Mouse (Mus musculus): Measurements from ENCODE around the gene Faf1. TPM values are rescaled to one million over a fixed set of nuclear protein-coding genes. Genes with fewer than 3 reads are reported as not detected.
A peak's percentile ranks its signal among the peaks of the same experiment; 100 is the strongest.

The Faf1 gene
- polyA plus RNA-seq, 1 experiment = 7.4 TPM

DNA sequence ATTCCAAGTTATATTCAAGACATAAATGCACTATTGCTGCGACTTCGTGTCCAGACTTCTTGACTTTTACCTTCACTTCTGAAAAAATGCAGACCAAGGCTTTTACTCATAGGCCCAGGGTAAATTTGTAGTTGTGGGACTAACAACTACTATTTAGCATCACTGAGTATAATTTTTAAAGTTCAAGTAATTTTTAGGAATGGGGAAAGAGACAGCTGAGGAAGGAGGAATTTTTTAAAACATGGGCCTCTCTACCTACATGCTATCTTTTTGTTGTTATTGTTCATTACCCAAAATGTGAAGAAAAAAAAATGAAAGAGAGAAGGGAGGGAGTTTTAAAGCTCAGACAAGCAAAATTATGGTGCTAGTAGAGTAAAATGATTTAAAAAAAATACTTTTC lies 21.7 kb upstream of the Faf1 start:
- Histone ChIP-seq H3K4me1 (ENCODE audit: control insufficient read depth, insufficient read depth, low read length) (no peaks in the 10 kb centered on the region), H3K4me3 (replicated peaks; ENCODE audit: extremely low read depth, low read depth, low read length) (no peak overlapping the region)
- no peak for DNase-seq
- 89% methylated on average over 2 of the region's 2 CpGs for WGBS
- TF ChIP-seq POLR2A (IDR thresholded peaks at IDR 0.05; ENCODE audit: borderline replicate concordance, extremely low read depth, low read depth, low read length) (no peak), CTCF (IDR thresholded peaks at IDR 0.05; ENCODE audit: insufficient read depth, low read length) (no peak)

DNA sequence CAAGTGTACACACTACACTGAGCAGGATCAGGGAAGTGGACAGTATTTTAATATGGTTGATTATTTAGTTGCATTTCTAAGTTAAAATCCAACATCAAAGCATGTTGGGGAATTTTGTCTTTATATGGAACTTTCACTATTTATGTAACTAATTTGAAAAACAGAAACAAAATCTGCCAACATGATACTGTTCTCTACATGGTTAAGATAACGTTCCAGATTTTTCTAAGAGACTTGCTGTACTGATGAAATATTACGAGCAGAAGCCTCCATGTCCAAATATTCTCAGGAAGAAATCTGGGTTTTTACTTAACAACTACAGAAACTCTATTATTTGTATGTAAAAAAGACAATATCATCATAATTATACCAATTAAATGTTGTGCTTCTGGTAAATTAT lies 20.6 kb upstream of the Faf1 start:
- WGBS = 89% methylated on average over 2 of the region's 2 CpGs
- DNase-seq = no peak
- Histone ChIP-seq H3K4me1 (ENCODE audit: control insufficient read depth, insufficient read depth, low read length) (no peaks in the 10 kb centered on the region), H3K4me3 (replicated peaks; ENCODE audit: extremely low read depth, low read depth, low read length) (no peak overlapping the region)
- no peak for TF ChIP-seq CTCF (IDR thresholded peaks at IDR 0.05; ENCODE audit: insufficient read depth, low read length)

DNA sequence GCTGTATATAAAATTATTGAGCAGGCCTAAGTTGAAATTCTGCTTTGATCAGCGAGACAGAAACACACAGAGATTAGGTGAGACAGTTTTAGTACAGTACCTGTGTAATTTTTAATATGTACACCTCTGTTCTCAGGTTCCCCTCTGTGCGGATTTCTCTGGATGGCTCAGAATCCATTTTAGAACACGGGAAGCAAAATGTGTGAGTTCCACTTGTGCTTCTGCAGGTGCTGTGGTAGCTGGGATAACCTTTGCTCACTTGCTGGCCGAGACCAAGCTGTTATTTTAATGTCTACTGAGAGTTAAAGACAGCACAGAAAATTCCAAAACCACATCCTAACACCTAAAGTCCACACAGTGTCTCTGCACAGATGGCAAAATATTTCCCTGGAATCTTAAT lies 20.1 kb upstream of the Faf1 start:
- Histone ChIP-seq H3K4me1 (ENCODE audit: control insufficient read depth, insufficient read depth, low read length) (no peaks in the 10 kb centered on the region), H3K4me3 (replicated peaks; ENCODE audit: extremely low read depth, low read depth, low read length) (no peak overlapping the region)
- 76% methylated on average over 4 of the region's 4 CpGs for WGBS
- TF ChIP-seq POLR2A (IDR thresholded peaks at IDR 0.05; ENCODE audit: borderline replicate concordance, extremely low read depth, low read depth, low read length) (no peak), CTCF (IDR thresholded peaks at IDR 0.05; ENCODE audit: insufficient read depth, low read length) (no peak)
- no peak for DNase-seq

DNA sequence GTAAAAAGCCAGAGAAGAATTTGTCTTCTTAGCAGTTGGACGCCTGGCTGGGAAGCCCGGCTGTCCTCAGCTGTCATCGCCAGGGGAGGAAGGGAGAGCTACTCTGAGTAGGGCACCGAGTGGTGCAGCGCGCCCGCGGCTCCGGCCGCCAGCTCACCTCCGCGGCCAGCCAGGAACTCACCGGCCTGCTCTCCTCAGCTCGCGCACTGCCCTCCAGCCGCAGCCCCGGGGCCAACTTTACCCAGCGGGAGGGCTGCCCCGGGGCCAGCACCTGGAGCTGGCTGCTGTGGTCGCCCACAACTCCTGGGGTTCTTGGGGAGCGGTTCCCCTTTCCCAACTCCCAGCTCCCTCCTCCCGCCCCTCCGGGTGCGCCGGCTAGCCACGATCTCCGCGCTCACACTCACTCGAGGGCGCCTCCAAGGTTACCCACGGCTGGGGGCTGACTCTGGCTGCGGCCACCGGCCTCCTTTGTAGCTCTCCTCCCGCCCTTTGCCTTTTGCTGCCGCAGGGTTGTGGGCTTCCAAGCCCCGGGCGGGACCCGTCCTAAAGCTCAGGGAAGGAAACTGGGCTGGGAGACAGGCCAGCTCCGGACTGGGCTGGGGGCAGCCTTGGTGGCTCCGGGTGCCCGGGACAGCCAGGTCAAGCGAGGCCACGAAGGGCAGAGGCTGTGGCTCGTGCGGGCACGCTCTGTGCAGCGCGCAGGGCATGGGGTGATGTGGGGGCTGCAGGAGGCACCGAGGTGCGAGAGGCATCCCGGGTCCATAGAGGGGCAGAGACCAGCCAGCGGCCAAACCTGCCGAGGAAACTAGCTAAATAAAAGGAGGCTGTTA lies 19.2 kb upstream of the Faf1 start:
- Histone ChIP-seq H3K4me3 (replicated peaks; ENCODE audit: extremely low read depth, low read depth, low read length) (peak overlapping the region; percentile 66), H3K4me1 (ENCODE audit: control insufficient read depth, insufficient read depth, low read length) (no peaks in the 10 kb centered on the region)
- peak; percentile 63 for DNase-seq
- TF ChIP-seq POLR2A (IDR thresholded peaks at IDR 0.05; ENCODE audit: borderline replicate concordance, extremely low read depth, low read depth, low read length) = no peak
- TF ChIP-seq CTCF (IDR thresholded peaks at IDR 0.05; ENCODE audit: insufficient read depth, low read length) = no peak
- WGBS = under 1% methylated on average over 53 of the region's 53 CpGs

- WGBS = 11% methylated on average over 20 of the region's 20 CpGs
- TF ChIP-seq POLR2A (IDR thresholded peaks at IDR 0.05; ENCODE audit: borderline replicate concordance, extremely low read depth, low read depth, low read length) (no peak), CTCF (IDR thresholded peaks at IDR 0.05; ENCODE audit: insufficient read depth, low read length) (no peak)
- DNase-seq = peak; percentile 11
- Histone ChIP-seq H3K4me3 (replicated peaks; ENCODE audit: extremely low read depth, low read depth, low read length) (peak overlapping the region; percentile 66), H3K4me1 (ENCODE audit: control insufficient read depth, insufficient read depth, low read length) (no peaks in the 10 kb centered on the region)
Observed at GRCm38 (mm10) chr4:109657851-109658500, 18.4 kb upstream of the Faf1 start.

GRCm38 (mm10) chr4:109658826-109659225 lies 17.6 kb upstream of the Faf1 start:
- DNase-seq = no peak
- H3K4me1 ChIP-seq (ENCODE audit: control insufficient read depth, insufficient read depth, low read length) = no peaks in the 10 kb centered on the region; the same call in 1 of the 2 replicates
- 77% methylated on average over 8 of the region's 8 CpGs for WGBS
- TF ChIP-seq CTCF (IDR thresholded peaks at IDR 0.05; ENCODE audit: insufficient read depth, low read length) (no peak), POLR2A (IDR thresholded peaks at IDR 0.05; ENCODE audit: borderline replicate concordance, extremely low read depth, low read depth, low read length) (no peak)
- H3K4me3 ChIP-seq (replicated peaks; ENCODE audit: extremely low read depth, low read depth, low read length) = no peak overlapping the region

DNA sequence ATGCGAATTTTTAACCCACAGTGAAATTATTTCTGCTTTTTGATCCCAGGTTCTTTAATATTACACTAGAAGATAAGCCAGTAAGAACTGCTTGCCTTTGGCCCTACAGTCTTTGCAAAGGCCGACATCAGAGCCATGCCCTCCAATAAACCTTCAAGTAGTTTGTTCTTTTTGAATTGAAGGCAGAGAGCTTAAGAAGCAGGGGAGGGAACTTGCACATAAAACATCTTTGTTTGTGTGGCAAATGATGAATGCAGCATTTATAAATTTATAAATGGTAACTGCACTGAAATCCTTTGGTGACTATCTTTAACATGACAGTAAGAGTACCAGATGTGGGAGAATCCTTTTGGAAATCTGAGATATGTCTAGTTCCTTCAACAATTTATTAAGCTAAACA lies 16.8 kb upstream of the Faf1 start:
- no peak overlapping the region for H3K4me3 ChIP-seq (replicated peaks; ENCODE audit: extremely low read depth, low read depth, low read length)
- no peak for DNase-seq
- peaks cover 3% of the 10 kb centered on the region for H3K4me1 ChIP-seq (ENCODE audit: control insufficient read depth, insufficient read depth, low read length)
- no peak for TF ChIP-seq CTCF (IDR thresholded peaks at IDR 0.05; ENCODE audit: insufficient read depth, low read length)
- no peak for TF ChIP-seq POLR2A (IDR thresholded peaks at IDR 0.05; ENCODE audit: borderline replicate concordance, extremely low read depth, low read depth, low read length)
- WGBS = 87% methylated on average over 2 of the region's 2 CpGs

DNA sequence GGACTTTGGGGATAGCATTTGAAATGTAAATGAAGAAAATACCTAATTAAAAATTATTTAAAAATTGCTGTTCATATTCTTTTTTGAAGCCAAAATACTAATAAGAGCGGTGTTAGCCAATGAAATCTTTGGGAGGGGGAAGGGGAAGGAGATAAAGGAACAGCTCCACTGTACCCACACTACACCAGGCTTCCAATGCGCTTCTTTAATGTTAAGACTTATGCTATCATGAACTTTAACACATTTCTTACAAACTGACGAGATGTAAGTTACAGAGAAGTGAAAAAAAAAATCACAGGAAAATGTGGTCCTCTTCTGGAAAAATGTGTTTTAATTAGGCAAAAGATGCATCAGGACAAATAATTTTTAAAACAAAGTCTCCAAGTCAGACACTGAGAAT lies 15.8 kb upstream of the Faf1 start:
- TF ChIP-seq POLR2A (IDR thresholded peaks at IDR 0.05; ENCODE audit: borderline replicate concordance, extremely low read depth, low read depth, low read length) = no peak
- DNase-seq = no peak
- Histone ChIP-seq H3K4me1 (ENCODE audit: control insufficient read depth, insufficient read depth, low read length) (peaks cover 3% of the 10 kb centered on the region), H3K4me3 (replicated peaks; ENCODE audit: extremely low read depth, low read depth, low read length) (no peak overlapping the region)
- WGBS = 96% methylated on average over 3 of the region's 3 CpGs

- Histone ChIP-seq H3K4me3 (replicated peaks; ENCODE audit: extremely low read depth, low read depth, low read length) (no peak overlapping the region), H3K4me1 (ENCODE audit: control insufficient read depth, insufficient read depth, low read length) (peaks cover 3% of the 10 kb centered on the region)
- WGBS = 76% methylated on average over 5 of the region's 5 CpGs
- no peak for DNase-seq
- no peak for TF ChIP-seq POLR2A (IDR thresholded peaks at IDR 0.05; ENCODE audit: borderline replicate concordance, extremely low read depth, low read depth, low read length)
- TF ChIP-seq CTCF (IDR thresholded peaks at IDR 0.05; ENCODE audit: insufficient read depth, low read length) = no peak
Observed at GRCm38 (mm10) chr4:109661183-109661582, 15.2 kb upstream of the Faf1 start.

DNA sequence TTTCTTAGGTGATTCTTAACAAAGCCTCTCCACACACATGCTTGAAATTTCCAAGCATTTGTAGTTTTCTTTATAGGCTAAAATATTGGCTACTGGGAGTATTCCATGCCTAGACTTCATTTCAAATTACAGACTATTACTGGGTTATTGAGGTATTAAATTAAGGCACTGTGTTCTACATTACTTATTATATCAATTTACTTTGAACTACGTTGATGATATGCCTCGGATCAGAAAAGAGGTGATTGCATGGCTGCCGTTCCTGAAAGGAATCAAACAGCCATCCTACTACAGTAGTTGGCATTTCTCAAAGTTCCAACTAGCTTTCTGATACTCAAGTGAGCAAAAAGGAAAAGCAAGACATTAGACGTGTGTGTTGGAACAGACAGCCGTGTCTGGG lies 14.1 kb upstream of the Faf1 start:
- H3K4me3 ChIP-seq (replicated peaks; ENCODE audit: extremely low read depth, low read depth, low read length) = no peak overlapping the region
- TF ChIP-seq CTCF (IDR thresholded peaks at IDR 0.05; ENCODE audit: insufficient read depth, low read length) = no peak
- TF ChIP-seq POLR2A (IDR thresholded peaks at IDR 0.05; ENCODE audit: borderline replicate concordance, extremely low read depth, low read depth, low read length) = no peak
- DNase-seq = no peak
- WGBS = 73% methylated on average over 5 of the region's 5 CpGs
- peaks cover 3% of the 10 kb centered on the region for H3K4me1 ChIP-seq (ENCODE audit: control insufficient read depth, insufficient read depth, low read length)

Measured in lung, adult 2 months (tissue).